Mouse (Mus musculus) cerebellum, adult 2 months (tissue): ENCODE data around the gene Dazap1.

ENCODE experiments used
- CTCF ChIP-seq: fragments of 200-500 bp; IDR thresholded peaks from 2 replicates; pipeline ENCODE4 v1.5.1; 2011; ENCODE audit warnings: low read depth, mild to moderate bottlenecking, control low read depth, low read length, moderate library complexity, borderline replicate concordance; ENCODE audit not compliant: insufficient read depth
- POLR2A ChIP-seq: fragments of 200-500 bp; IDR thresholded peaks from 2 replicates; pipeline ENCODE4 v1.6.1; 2011; ENCODE audit warnings: low read length, control low read depth, borderline replicate concordance; ENCODE audit not compliant: insufficient read depth

DNA sequence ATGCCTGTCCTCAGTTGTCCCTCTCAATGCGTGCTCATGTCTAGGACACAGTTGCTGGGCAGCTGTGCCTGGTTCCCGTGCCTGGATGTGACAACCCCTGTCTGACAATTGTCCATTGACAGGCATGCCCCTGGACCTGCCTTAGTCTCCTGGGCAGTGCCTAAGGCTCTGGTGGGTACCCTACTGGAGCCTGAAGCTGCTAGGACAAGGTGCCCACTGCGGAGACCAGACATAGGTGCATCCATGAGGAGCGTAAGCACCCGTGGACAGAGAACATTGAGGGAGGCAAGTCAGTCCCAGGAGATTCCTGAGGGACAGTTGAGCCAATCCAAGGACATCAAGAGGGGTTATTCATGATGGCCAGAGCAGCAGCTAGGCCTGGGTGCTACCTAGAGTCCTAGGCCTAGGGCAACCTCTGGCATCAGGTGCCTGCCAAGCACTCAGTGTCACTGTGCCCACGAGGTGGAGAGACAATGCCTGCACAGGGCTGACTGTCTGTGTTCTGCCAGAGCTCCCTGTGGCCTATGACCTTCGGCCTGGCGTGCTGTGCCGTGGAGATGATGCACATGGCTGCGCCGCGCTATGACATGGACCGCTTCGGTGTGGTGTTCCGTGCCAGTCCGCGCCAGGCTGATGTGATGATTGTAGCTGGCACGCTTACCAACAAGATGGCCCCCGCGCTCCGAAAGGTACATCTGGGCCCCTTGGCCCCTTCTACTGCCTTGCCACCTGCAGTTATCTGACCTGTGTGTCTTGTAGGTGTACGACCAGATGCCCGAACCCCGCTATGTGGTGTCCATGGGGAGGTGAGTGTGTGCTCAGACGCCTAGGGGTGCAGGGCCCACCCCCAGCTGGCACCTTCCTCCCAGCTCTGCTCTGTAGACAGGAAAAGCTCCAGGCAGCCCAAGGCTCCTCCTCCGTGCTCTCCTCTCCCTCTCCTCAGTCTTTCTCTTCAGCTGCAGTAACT is 6.7 kb upstream of the Dazap1 start:
- TF ChIP-seq CTCF (no peak), POLR2A (no peak)
